ENCODE assay signal across 10 mouse cellular contexts in the genomic region with DNA sequence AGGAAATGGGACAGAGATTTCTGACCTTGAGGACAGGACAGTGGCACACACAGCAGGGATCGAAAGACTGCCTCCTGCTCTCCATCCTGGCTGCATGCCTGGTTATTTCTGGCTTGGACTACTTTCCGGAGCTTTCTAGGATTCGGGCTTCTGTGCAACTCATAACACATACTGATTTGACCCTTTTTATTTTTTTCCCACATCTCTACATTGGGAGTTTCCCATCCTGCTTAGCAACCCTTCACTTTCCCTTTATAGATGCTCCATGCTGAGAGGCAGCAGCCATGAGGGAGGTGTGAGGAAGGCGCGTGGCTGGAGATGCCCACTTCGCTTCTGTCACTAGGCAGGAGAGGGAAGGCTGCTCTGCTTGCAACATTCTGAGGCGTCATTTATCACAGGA.
DNase-seq lines count a peak whose midpoint lies in the region; TF ChIP-seq lines count a peak whose summit lies in the region.
"Had no signal": no experiment of that assay in that cellular context is flagged by ENCODE, and none has a peak within 500 bp of the region (broad histone marks: within the 10 kb centered on the region; RNA-seq: fewer than 3 reads in every experiment).

No protein-coding gene starts in this region.

- DNase-seq in kidney, postnatal 10 days, result peak; percentile 63
- DNase-seq in kidney, adult 18-20 months, result no peak
- peak; percentile 88 to 90 for DNase-seq in cerebellum, postnatal 14 days
- peak; percentile 63 to 84 for DNase-seq in layer of hippocampus, adult 2 months (ENCODE audit: low spot score in 2 of 2)
- DNase-seq in right cerebral cortex, postnatal 10 days (ENCODE audit: low spot score in 2 of 2), result peak; percentile 87 to 90
- no peak for DNase-seq in c-Kit-positive CD71-positive TER-119-positive erythroid progenitor cells, embryonic 14.5 days (ENCODE audit: low spot score)
- DNase-seq in testis, postnatal 14 days (ENCODE audit: low spot score), result no peak
- DNase-seq in embryo, embryonic 11 days, result no peak

- no peak overlapping the region for H3K4me3 ChIP-seq in layer of hippocampus, adult 2 months
- H3K4me3 ChIP-seq: embryonic facial prominence, embryonic 12.5 days; neural tube, embryonic 12.5 days had no signal

- peak overlapping the region; percentile 72 for H3K27ac ChIP-seq in layer of hippocampus, adult 2 months
- H3K27ac ChIP-seq: embryonic facial prominence, embryonic 12.5 days; neural tube, embryonic 12.5 days had no signal

- no peak for TF ChIP-seq CTCF in layer of hippocampus, adult 2 months (conservative IDR thresholded peaks at IDR 0.05)

Comparison
In these comparisons a context has a peak if more than half of its experiments do, and no peak if none do; other contexts are left out.
1. DNase-seq: peak in kidney, postnatal 10 days (single experiment), cerebellum, postnatal 14 days (2 of 2), layer of hippocampus, adult 2 months (2 of 2) and right cerebral cortex, postnatal 10 days (2 of 2); none in kidney, adult 18-20 months (single experiment), c-Kit-positive CD71-positive TER-119-positive erythroid progenitor cells, embryonic 14.5 days (single experiment), testis, postnatal 14 days (single experiment) and embryo, embryonic 11 days (single experiment).